Mouse (Mus musculus) limb, embryonic 10.5 days (tissue): Measurements from ENCODE around the gene Ypel3. TPM values are rescaled to one million over a fixed set of nuclear protein-coding genes. Genes with fewer than 3 reads are reported as not detected.

Experiments used
- DNase-seq: peaks from one replicate; pipeline ENCODE4 v3.0.0-alpha.2; 2017; ENCODE audit warnings: low spot score
- H3K27ac ChIP-seq: fragments of 300-500 bp; sonication (generic); 2 replicates; pipeline ENCODE4 v1.5.1; 2016; ENCODE audit warnings: mild to moderate bottlenecking
- H3K27me3 ChIP-seq: fragments of 300-500 bp; sonication (generic); 2 replicates; pipeline ENCODE4 v1.6.1; 2016; ENCODE audit warnings: low read depth, mild to moderate bottlenecking; ENCODE audit not compliant: poor library complexity, severe bottlenecking
- H3K36me3 ChIP-seq: fragments of 300-500 bp; sonication (generic); 2 replicates; pipeline ENCODE4 v1.6.1; 2016; ENCODE audit warnings: mild to moderate bottlenecking, moderate library complexity
- H3K4me1 ChIP-seq: fragments of 300-500 bp; sonication (generic); 2 replicates; pipeline ENCODE4 v1.6.1; 2016
- H3K4me3 ChIP-seq: fragments of 300-500 bp; sonication (generic); 2 replicates; pipeline ENCODE4 v1.5.1; 2016; ENCODE audit warnings: mild to moderate bottlenecking, moderate library complexity
- H3K9me3 ChIP-seq: fragments of 300-500 bp; sonication (generic); replicated peaks from 2 replicates; pipeline ENCODE4 v1.6.1; 2016; ENCODE audit warnings: mild to moderate bottlenecking
- WGBS: fragments of 180-500 bp; shearing (Covaris S2); methylation state at CpG from one replicate; pipeline ENCODE4 v1.1.7; 2016; 5-methylcytosine and 5-hydroxymethylcytosine counted together
- polyA plus RNA-seq: library from polyadenylated mRNA; unstranded; fragments of >200 nt; fragmentation: Nextera tagmentation; extraction: Ambion mirVana; gene quantifications from 2 replicates; pipeline ENCODE4 v1.2.1, GENCODE M21; 2016

Ypel3 gene
- polyA plus RNA-seq, 1 experiment from 2014 or later, result 84.9 TPM

DNA sequence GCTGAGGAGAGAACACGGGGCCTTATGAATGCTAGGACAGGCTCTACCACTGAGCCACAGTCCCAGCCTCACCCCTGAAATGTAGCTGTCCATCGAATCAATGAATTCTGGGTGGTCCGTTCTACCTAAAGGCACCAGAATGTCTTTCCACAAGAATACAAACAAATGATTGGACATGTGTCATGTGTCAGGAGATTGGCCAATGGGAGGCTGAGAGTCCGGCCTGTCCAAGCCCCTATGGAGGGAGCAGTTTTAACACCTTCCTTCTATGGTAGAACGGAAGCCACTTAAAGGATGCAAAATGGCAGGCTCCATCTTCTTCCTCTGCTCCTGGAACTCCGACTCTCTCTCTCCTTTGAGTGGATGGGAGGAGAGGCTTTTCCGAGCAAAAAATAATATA, 40.8 kb downstream of the Ypel3 start:
- H3K4me1 ChIP-seq, result peaks cover under 1% of the 10 kb centered on the region
- no peak overlapping the region for H3K27ac ChIP-seq
- DNase-seq, result no peak
- 93% methylated on average over 7 of the region's 7 CpGs for WGBS
- H3K36me3 ChIP-seq, result no peaks in the 10 kb centered on the region
- H3K4me3 ChIP-seq, result no peak overlapping the region
- H3K27me3 ChIP-seq, result peaks cover 8% of the 10 kb centered on the region
- no peaks in the 10 kb centered on the region for H3K9me3 ChIP-seq

DNA sequence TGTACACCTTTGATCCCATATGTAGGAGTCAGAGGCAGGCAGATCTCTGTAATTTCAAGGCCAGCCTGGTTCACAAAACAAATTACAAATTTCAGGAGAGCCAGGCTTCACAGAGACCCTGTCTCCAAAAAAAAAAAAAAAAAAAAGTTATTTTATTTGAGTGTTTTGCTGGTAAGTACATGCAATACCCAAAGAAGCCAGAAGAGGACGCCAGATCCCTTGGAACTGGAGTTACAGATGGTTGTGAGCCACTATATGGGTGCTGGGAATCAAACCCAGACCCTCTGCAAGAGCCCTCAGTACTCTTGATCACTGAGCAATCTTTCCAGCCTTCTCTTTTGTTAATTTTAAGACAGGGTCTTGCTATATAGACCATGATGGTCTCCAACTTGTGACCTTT, 42.1 kb downstream of the Ypel3 start:
- no peaks in the 10 kb centered on the region for H3K9me3 ChIP-seq
- no peak for DNase-seq
- H3K36me3 ChIP-seq, result no peaks in the 10 kb centered on the region
- no peak overlapping the region for H3K27ac ChIP-seq
- H3K4me1 ChIP-seq, result peaks cover 13% of the 10 kb centered on the region
- WGBS, result 42% methylated on average over 1 of the region's 1 CpGs
- peaks cover 21% of the 10 kb centered on the region for H3K27me3 ChIP-seq
- H3K4me3 ChIP-seq, result no peak overlapping the region

- Histone ChIP-seq H3K27ac (no peak overlapping the region), H3K27me3 (peaks cover 38% of the 10 kb centered on the region), H3K4me1 (peaks cover 16% of the 10 kb centered on the region), H3K4me3 (no peak overlapping the region), H3K9me3 (no peaks in the 10 kb centered on the region), H3K36me3 (no peaks in the 10 kb centered on the region)
- WGBS, result 23% methylated on average over 7 of the region's 7 CpGs
- DNase-seq, result peak; percentile 88
Measured at GRCm38 (mm10) chr7:126821835-126822511, 45.2 kb downstream of the Ypel3 start.

DNA sequence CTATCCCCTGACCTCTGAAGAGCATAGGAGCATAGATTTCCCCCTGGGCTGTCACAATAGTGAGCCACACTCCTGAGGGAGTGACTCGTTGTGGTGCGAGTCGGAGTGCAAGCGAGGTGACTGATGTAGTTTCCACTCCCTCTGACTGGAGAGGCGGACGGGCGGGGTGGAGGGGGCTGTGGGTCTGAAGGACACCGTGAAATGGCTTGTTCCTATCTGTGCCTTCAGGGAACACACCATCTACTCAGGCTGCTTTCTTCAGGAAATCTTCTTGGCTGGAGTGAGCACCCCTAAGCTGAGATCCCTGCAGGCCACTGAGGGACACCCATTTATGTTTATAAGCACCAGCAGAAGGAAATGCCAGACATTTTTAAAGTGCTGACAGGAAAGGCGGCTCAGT, 46.0 kb downstream of the Ypel3 start:
- H3K27ac ChIP-seq, result no peak overlapping the region
- H3K36me3 ChIP-seq, result no peaks in the 10 kb centered on the region
- no peak for DNase-seq
- peaks cover 16% of the 10 kb centered on the region for H3K4me1 ChIP-seq
- WGBS, result 7% methylated on average over 9 of the region's 9 CpGs
- H3K27me3 ChIP-seq, result peaks cover 38% of the 10 kb centered on the region
- H3K4me3 ChIP-seq, result peak overlapping the region; percentile 42; the same call in 1 of the 2 replicates
- no peaks in the 10 kb centered on the region for H3K9me3 ChIP-seq

GRCm38 (mm10) chr7:126823202-126823711, 46.5 kb downstream of the Ypel3 start:
- DNase-seq, result no peak
- Histone ChIP-seq H3K9me3 (no peaks in the 10 kb centered on the region), H3K27ac (no peak overlapping the region), H3K36me3 (no peaks in the 10 kb centered on the region), H3K4me3 (peak overlapping the region; percentile 42), H3K4me1 (peaks cover 16% of the 10 kb centered on the region), H3K27me3 (peaks cover 38% of the 10 kb centered on the region)
- WGBS, result 0% methylated on average over 12 of the region's 19 CpGs

GRCm38 (mm10) chr7:126823940-126824339, 47.2 kb downstream of the Ypel3 start:
- DNase-seq, result no peak
- Histone ChIP-seq H3K4me3 (no peak overlapping the region; the same call in 1 of the 2 replicates), H3K36me3 (no peaks in the 10 kb centered on the region), H3K4me1 (peaks cover 16% of the 10 kb centered on the region), H3K27me3 (peaks cover 38% of the 10 kb centered on the region), H3K27ac (no peak overlapping the region), H3K9me3 (no peaks in the 10 kb centered on the region)
- 10% methylated on average over 10 of the region's 10 CpGs for WGBS

GRCm38 (mm10) chr7:126825403-126825802, 48.6 kb downstream of the Ypel3 start:
- Histone ChIP-seq H3K4me3 (no peak overlapping the region), H3K4me1 (peaks cover 24% of the 10 kb centered on the region), H3K27ac (no peak overlapping the region), H3K36me3 (no peaks in the 10 kb centered on the region), H3K27me3 (peaks cover 52% of the 10 kb centered on the region), H3K9me3 (no peaks in the 10 kb centered on the region)
- WGBS, result 21% methylated on average over 8 of the region's 8 CpGs
- peak; percentile 68 for DNase-seq

- Histone ChIP-seq H3K27ac (no peak overlapping the region), H3K4me3 (no peak overlapping the region), H3K36me3 (no peaks in the 10 kb centered on the region), H3K4me1 (peaks cover 27% of the 10 kb centered on the region), H3K9me3 (no peaks in the 10 kb centered on the region), H3K27me3 (peaks cover 58% of the 10 kb centered on the region)
- DNase-seq, result no peak
- WGBS, result 75% methylated on average over 5 of the region's 5 CpGs
Measured at GRCm38 (mm10) chr7:126825952-126826351, 49.2 kb downstream of the Ypel3 start.

Other genes with a start within 250 kb of the Ypel3 start
- 230 and 241 TPM in 2 replicates for gene Eif3c, start 210.5 kb upstream of the Ypel3 start, polyA plus RNA-seq
- gene Apobr, start 192.0 kb upstream of the Ypel3 start, polyA plus RNA-seq, result 0.29 and 0.51 TPM in 2 replicates
- gene Cln3, start 191.1 kb upstream of the Ypel3 start, polyA plus RNA-seq, result 27.0 and 27.8 TPM in 2 replicates
- not detected in 2 replicates for gene Il27, start 182.0 kb upstream of the Ypel3 start, polyA plus RNA-seq
- 0.45 and 0.78 TPM in 2 replicates for gene Nupr1, start 146.1 kb upstream of the Ypel3 start, polyA plus RNA-seq
- 69.0 and 69.2 TPM in 2 replicates for gene Sgf29, start 127.6 kb upstream of the Ypel3 start, polyA plus RNA-seq
- gene Sult1a1, start 100.5 kb upstream of the Ypel3 start, polyA plus RNA-seq, result 0.11 and 0.49 TPM in 2 replicates
- 177 and 237 TPM in 2 replicates for gene Bola2, start 81.6 kb upstream of the Ypel3 start, polyA plus RNA-seq
- 12.6 and 14.8 TPM in 2 replicates for gene Slx1b, start 81.2 kb upstream of the Ypel3 start, polyA plus RNA-seq
- gene Coro1a, start 69.2 kb upstream of the Ypel3 start, polyA plus RNA-seq, result 28.9 and 37.8 TPM in 2 replicates
- 47.3 and 55.9 TPM in 2 replicates for gene Mapk3, start 17.4 kb upstream of the Ypel3 start, polyA plus RNA-seq
- 0.83 and 1.5 TPM in 2 replicates for gene Gdpd3, start 10.6 kb upstream of the Ypel3 start, polyA plus RNA-seq
- gene Tbx6, start 4.5 kb downstream of the Ypel3 start, polyA plus RNA-seq, result 0.23 and 0.53 TPM in 2 replicates
- gene Ppp4c, start 15.5 kb downstream of the Ypel3 start, polyA plus RNA-seq, result 450 and 462 TPM in 2 replicates
- gene Fam57b, start 20.7 kb downstream of the Ypel3 start, polyA plus RNA-seq, result 0.20 and 0.21 TPM in 2 replicates
- gene 4930451I11Rik, start 54.7 kb downstream of the Ypel3 start, polyA plus RNA-seq, result not detected in 2 replicates
- gene Doc2a, start 70.5 kb downstream of the Ypel3 start, polyA plus RNA-seq, result 1.0 and 1.9 TPM in 2 replicates
- gene Hirip3, start 85.0 kb downstream of the Ypel3 start, polyA plus RNA-seq, result 51.9 and 57.2 TPM in 2 replicates
- 117 and 131 TPM in 2 replicates for gene Ino80e, start 85.4 kb downstream of the Ypel3 start, polyA plus RNA-seq
- gene Taok2, start 107.7 kb downstream of the Ypel3 start, polyA plus RNA-seq, result 48.5 and 56.4 TPM in 2 replicates
- gene Tmem219, start 146.0 kb downstream of the Ypel3 start, polyA plus RNA-seq, result 15.6 and 16.6 TPM in 2 replicates
- 19.5 and 20.3 TPM in 2 replicates for gene Kctd13, start 151.9 kb downstream of the Ypel3 start, polyA plus RNA-seq
- gene Asphd1, start 172.6 kb downstream of the Ypel3 start, polyA plus RNA-seq, result 0.11 TPM in 1 of 2 replicates, not detected in the other
- 0.10 and 0.20 TPM in 2 replicates for gene Sez6l2, start 173.6 kb downstream of the Ypel3 start, polyA plus RNA-seq
- gene Cdipt, start 199.0 kb downstream of the Ypel3 start, polyA plus RNA-seq, result 89.4 and 99.5 TPM in 2 replicates
- gene Cdiptos, start 199.1 kb downstream of the Ypel3 start, polyA plus RNA-seq, result 0.81 and 1.0 TPM in 2 replicates
- 3.3 and 4.0 TPM in 2 replicates for gene Mvp, start 237.7 kb downstream of the Ypel3 start, polyA plus RNA-seq
- gene Pagr1b, start 239.5 kb downstream of the Ypel3 start, polyA plus RNA-seq, result 0.90 TPM in 1 of 2 replicates, not detected in the other
- gene Pagr1a, start 240.4 kb downstream of the Ypel3 start, polyA plus RNA-seq, result 88.5 and 95.0 TPM in 2 replicates
- 30.8 and 44.7 TPM in 2 replicates for gene Gm42742, start 244.1 kb downstream of the Ypel3 start, polyA plus RNA-seq
- gene Prrt2, start 244.3 kb downstream of the Ypel3 start, polyA plus RNA-seq, result 2.9 and 4.4 TPM in 2 replicates